Mouse (Mus musculus) heart, adult 2 months (tissue): Measurements from ENCODE around the gene Fndc3b.

Experiments used
- CTCF ChIP-seq: fragments of 200-600 bp; IDR thresholded peaks from 2 replicates; pipeline ENCODE4 v1.8.1; 2022; ENCODE audit warnings: antibody characterized with exemption, mild to moderate bottlenecking, moderate library complexity
- EP300 ChIP-seq: fragments of 200-500 bp; IDR thresholded peaks from 2 replicates; pipeline ENCODE4 v1.6.1; 2011; ENCODE audit warnings: low read depth, low read length, control low read depth; ENCODE audit not compliant: insufficient read depth
- POLR2A ChIP-seq: fragments of 200-500 bp; IDR thresholded peaks from 2 replicates; pipeline ENCODE4 v1.6.1; 2011; ENCODE audit warnings: mild to moderate bottlenecking, low read depth, low read length, control low read depth; ENCODE audit not compliant: insufficient read depth

GRCm38 (mm10) chr3:27483321-27483720 is 227.8 kb downstream of the Fndc3b start:
- no peak for TF ChIP-seq POLR2A
- TF ChIP-seq CTCF: no peak
- no peak for TF ChIP-seq EP300
